Mouse (Mus musculus): ENCODE data around the gene Olfr685.

GRCm38 (mm10) chr7:105218281-105218680 lies 32.5 kb upstream of the Olfr685 start:
- no peak for TF ChIP-seq CTCF (IDR thresholded peaks at IDR 0.05; ENCODE audit: low read depth, low read length)
- no peak for TF ChIP-seq POLR2A (IDR thresholded peaks at IDR 0.05; ENCODE audit: borderline replicate concordance, low read depth, low read length)
